Mouse (Mus musculus) fibroblast of lung, adult 2 months (primary cell): ENCODE measurements at regions not wholly inside any gene's neighbourhood (a gene's known extent, or its start where the extent isn't known, plus 50 kb on each side); places are given as distances from the start of the nearest gene placed in this dataset.

ENCODE experiments used
- DNase-seq: peaks from one replicate; pipeline ENCODE4 v3.0.0-alpha.2; 2011; ENCODE audit warnings: low read depth

GRCm38 (mm10) chr3:39925436-39925835 is 605.6 kb upstream of the Intu start:
- no peak for DNase-seq

- no peak for DNase-seq
Measured at GRCm38 (mm10) chr3:39928421-39928820, 602.7 kb upstream of the Intu start.

- no peak for DNase-seq
Measured at GRCm38 (mm10) chr3:39933372-39933771, 597.7 kb upstream of the Intu start.

GRCm38 (mm10) chr3:39937719-39938278 is 593.3 kb upstream of the Intu start:
- no peak for DNase-seq

- DNase-seq, result no peak
Measured at GRCm38 (mm10) chr3:39944581-39944980, 586.5 kb upstream of the Intu start.

GRCm38 (mm10) chr3:39952103-39952502 is 579.0 kb upstream of the Intu start:
- DNase-seq, result no peak

- no peak for DNase-seq
Measured at GRCm38 (mm10) chr3:39952556-39952955, 578.5 kb upstream of the Intu start.

GRCm38 (mm10) chr3:39961836-39962640 is 569.0 kb upstream of the Intu start:
- DNase-seq, result no peak

- no peak for DNase-seq
Measured at GRCm38 (mm10) chr3:39965431-39965830, 565.7 kb upstream of the Intu start.

- DNase-seq, result no peak
Measured at GRCm38 (mm10) chr3:39966390-39966789, 564.7 kb upstream of the Intu start.

- DNase-seq, result no peak
Measured at GRCm38 (mm10) chr3:39976937-39977336, 554.1 kb upstream of the Intu start.

- DNase-seq, result no peak
Measured at GRCm38 (mm10) chr3:39978916-39979679, 552.0 kb upstream of the Intu start.

- no peak for DNase-seq
Measured at GRCm38 (mm10) chr3:39982656-39983055, 548.4 kb upstream of the Intu start.

- DNase-seq, result no peak
Measured at GRCm38 (mm10) chr3:39987710-39988109, 543.4 kb upstream of the Intu start.

GRCm38 (mm10) chr3:39998628-39999027 is 532.5 kb upstream of the Intu start:
- no peak for DNase-seq

- DNase-seq, result no peak
Measured at GRCm38 (mm10) chr3:39999846-40000245, 531.2 kb upstream of the Intu start.

- no peak for DNase-seq
Measured at GRCm38 (mm10) chr3:40002838-40003237, 528.2 kb upstream of the Intu start.

GRCm38 (mm10) chr3:40010051-40010450 is 521.0 kb upstream of the Intu start:
- DNase-seq, result no peak

GRCm38 (mm10) chr3:40021682-40022081 is 509.4 kb upstream of the Intu start:
- DNase-seq, result peak; percentile 67

- DNase-seq, result no peak
Measured at GRCm38 (mm10) chr3:40027713-40028112, 503.4 kb upstream of the Intu start.

- no peak for DNase-seq
Measured at GRCm38 (mm10) chr3:40036177-40036576, 494.9 kb upstream of the Intu start.

- no peak for DNase-seq
Measured at GRCm38 (mm10) chr3:40049721-40050120, 481.4 kb upstream of the Intu start.

- DNase-seq, result no peak
Measured at GRCm38 (mm10) chr3:40058281-40058680, 472.8 kb upstream of the Intu start.
